In genomic region chr2:39806681-39807080, GRCm38 (mm10) we compare ENCODE assay signal across 8 mouse cellular contexts.
DNase-seq lines count a peak whose midpoint lies in the region; ATAC-seq lines count a peak whose summit lies in the region.
"Not testable (repeated sequence)": the region's sequence is repeated elsewhere in the genome, so short reads cannot be mapped to it uniquely, and the experiment has no call there.

No protein-coding gene starts in this region.

- not testable (repeated sequence) for ATAC-seq in embryonic facial prominence, embryonic 14.5 days (ENCODE audit: low read depth); midbrain, embryonic 11.5 days (ENCODE audit: low FRiP score)

- not testable (repeated sequence) for H3K9ac ChIP-seq in embryonic facial prominence, embryonic 14.5 days (ENCODE audit: low read depth, low read length); midbrain, embryonic 11.5 days (ENCODE audit: low read length)

- not testable (repeated sequence) for H3K4me2 ChIP-seq in embryonic facial prominence, embryonic 14.5 days (ENCODE audit: low read depth, low read length); midbrain, embryonic 11.5 days

- not testable (repeated sequence) for H3K9me3 ChIP-seq in embryonic facial prominence, embryonic 14.5 days (ENCODE audit: control insufficient read depth, low read length); midbrain, embryonic 11.5 days (ENCODE audit: control insufficient read depth, low read length)

- not testable (repeated sequence) for H3K4me1 ChIP-seq in embryonic facial prominence, embryonic 14.5 days (ENCODE audit: control insufficient read depth, insufficient read depth, low read length); midbrain, embryonic 11.5 days (ENCODE audit: control insufficient read depth, insufficient read depth, low read length)

- H3K36me3 ChIP-seq in embryonic facial prominence, embryonic 14.5 days (ENCODE audit: control insufficient read depth, insufficient read depth, low read length); midbrain, embryonic 11.5 days (ENCODE audit: control insufficient read depth, insufficient read depth, low read length): not testable (repeated sequence)

- H3K27ac ChIP-seq in embryonic facial prominence, embryonic 14.5 days (replicated peaks; ENCODE audit: low read depth, low read length); midbrain, embryonic 11.5 days (ENCODE audit: low read depth, low read length): not testable (repeated sequence)

- H3K27me3 ChIP-seq in embryonic facial prominence, embryonic 14.5 days (replicated peaks; ENCODE audit: control insufficient read depth, insufficient read depth, low read length); midbrain, embryonic 11.5 days (ENCODE audit: control insufficient read depth, insufficient read depth, low read length): not testable (repeated sequence)

- DNase-seq in 3T3-L1 (ENCODE audit: low read depth, low spot score) (peak; percentile 2), ZHBTc4 (ENCODE audit: low read depth, low spot score) (peak; percentile 43)
- peak; percentile 3 for DNase-seq in c-Kit-positive CD71-negative TER-119-negative erythroid progenitor cells, embryonic 14.5 days (ENCODE audit: low read depth)
- DNase-seq in embryonic facial prominence, embryonic 14.5 days (ENCODE audit: low spot score), result peak; percentile 3
- peak; percentile 50 for DNase-seq in heart, postnatal 4 days
- peak; percentile 23 to 28 for DNase-seq in layer of hippocampus, postnatal 10 days (ENCODE audit: low spot score in 2 of 2)
- peak; percentile 85 for DNase-seq in midbrain, embryonic 11.5 days (ENCODE audit: low spot score, missing footprints)
- peak; percentile 3 for DNase-seq in right cerebral cortex, postnatal 4 days

- not testable (repeated sequence) for H3K4me3 ChIP-seq in embryonic facial prominence, embryonic 14.5 days (ENCODE audit: low read depth, low read length); midbrain, embryonic 11.5 days (ENCODE audit: low read depth, low read length)

- WGBS in embryonic facial prominence, embryonic 14.5 days, result 43% methylated on average over 16 of the region's 16 CpGs
- WGBS in midbrain, embryonic 11.5 days, result 58% methylated on average over 16 of the region's 16 CpGs

Comparison
In these comparisons a context has a peak if more than half of its experiments do, and no peak if none do; other contexts are left out.
1. DNase-seq: peak in every context shown above with its lines; median percentile 85 in midbrain, embryonic 11.5 days; 50 in heart, postnatal 4 days; 43 in ZHBTc4; 26 in layer of hippocampus, postnatal 10 days; 3 in c-Kit-positive CD71-negative TER-119-negative erythroid progenitor cells, embryonic 14.5 days; 3 in embryonic facial prominence, embryonic 14.5 days; 3 in right cerebral cortex, postnatal 4 days; 2 in 3T3-L1.